Mouse (Mus musculus) kidney, postnatal 36 days (tissue): ENCODE measurements around the gene Tmprss3.

Source experiments
- DNase-seq, 2 experiments: peaks; one replicate each; pipeline ENCODE4 v3.0.0; 2021 to 2022; ENCODE audit warnings: mixed read lengths in 2 of 2

The Tmprss3 gene

DNA sequence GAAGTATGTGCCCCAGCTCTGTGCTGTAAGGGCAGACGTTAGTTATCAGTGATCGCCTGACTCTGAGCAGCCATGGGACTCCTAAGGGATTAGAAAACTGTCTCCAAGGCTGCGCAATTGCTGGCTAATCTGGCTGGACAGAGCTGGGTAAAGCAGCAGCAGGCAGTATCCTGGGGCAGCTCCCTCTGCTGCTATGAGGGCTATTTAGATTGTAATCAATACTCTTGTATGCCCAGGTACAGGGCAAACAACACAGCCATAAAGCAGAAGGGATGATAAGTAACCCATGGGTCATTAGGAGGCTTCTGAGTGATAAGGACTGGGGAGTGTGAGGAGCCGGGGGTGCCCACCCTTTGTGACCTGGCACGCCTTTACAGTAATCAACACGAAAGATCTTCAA is 63.9 kb downstream of the Tmprss3 start:
- no peak for DNase-seq

DNA sequence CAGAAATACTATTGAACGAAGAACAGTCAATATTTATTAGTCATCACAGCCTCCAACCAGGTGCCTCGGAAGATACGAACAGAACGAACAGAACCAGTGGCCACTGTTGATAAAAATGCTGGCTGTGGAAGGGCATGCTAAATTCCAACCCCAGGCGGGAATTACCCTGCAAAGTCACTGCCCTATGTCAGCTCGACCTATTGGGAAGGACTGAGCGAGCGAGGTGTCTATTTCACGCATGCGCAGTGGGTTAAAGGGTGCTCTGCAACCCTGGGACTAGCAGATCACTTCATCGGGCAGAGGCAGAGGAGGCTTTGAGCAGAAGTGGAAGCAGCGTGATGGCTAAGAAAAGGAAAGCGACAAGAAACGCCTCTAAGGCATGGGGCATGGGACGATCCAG is 65.0 kb downstream of the Tmprss3 start:
- no peak for DNase-seq

DNA sequence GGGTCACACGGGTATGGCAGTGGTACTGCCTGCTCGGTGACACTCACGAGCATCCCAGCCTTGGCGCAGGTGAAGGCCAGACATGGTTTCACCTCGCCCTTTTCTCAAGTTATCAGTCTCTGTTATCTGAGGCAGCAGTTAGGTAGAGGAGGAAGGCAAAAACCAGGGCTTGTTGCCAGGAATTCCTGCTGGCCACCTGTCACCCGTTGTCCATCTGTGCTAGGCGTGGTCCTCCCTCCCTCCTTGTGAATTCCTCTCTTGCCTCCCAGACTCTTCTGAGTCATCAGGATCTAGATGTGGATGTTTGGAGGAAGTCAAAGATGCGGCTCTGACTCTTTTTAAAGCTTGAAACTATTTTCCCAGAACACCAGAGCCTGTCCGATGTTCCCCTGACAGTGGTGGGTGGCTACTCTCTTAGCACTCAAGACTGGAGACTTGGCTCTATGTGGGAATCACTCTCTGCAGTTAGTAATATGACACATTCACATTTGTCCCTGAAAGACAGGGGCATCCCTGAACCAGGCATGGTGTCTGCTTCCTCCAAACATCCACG is 67.4 kb downstream of the Tmprss3 start:
- no peak for DNase-seq

DNA sequence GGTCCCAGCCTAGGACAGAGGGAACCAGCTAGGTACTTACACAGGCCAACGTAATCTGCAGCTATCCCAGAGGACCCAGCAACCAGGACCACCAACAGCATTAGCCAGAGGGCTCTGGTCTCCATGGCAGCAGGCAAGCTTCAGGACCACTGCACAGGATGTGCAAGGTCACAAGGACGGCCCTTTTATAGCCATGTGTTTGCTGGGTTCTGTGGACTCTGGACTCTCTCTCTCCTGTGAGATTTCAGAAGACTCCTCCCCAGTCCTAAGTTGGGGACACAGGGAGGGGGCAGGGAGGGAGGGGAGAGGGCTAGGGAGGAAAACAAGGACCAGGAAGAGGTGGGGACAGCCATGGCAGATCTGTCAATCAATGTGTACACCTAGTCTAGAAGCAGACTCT is 69.3 kb downstream of the Tmprss3 start, which contains the start of gene Tff3:
Tff3 (minus strand) TSS at position 195 of the 400 bp plus-strand sequence.
- DNase-seq = no peak
